Mouse (Mus musculus) C2C12 (cell line): ENCODE results near the gene Ifnl3. TPM values are rescaled to one million over a fixed set of nuclear protein-coding genes. Genes with fewer than 3 reads are reported as not detected.
"Not testable (repeated sequence)": the region's sequence is repeated elsewhere in the genome, so short reads cannot be mapped to it uniquely, and the experiment has no call there.

Experiments used
- H3K27me3 ChIP-seq: one replicate; pipeline ENCODE4 v1.6.1; 2011; ENCODE audit not compliant: control insufficient read depth, insufficient read depth, insufficient read length
- H3K36me3 ChIP-seq: one replicate; pipeline ENCODE4 v1.6.1; 2011; ENCODE audit not compliant: control insufficient read depth, insufficient read depth
- H3K4me3 ChIP-seq: one replicate; pipeline ENCODE4 v1.5.1; 2011; ENCODE audit warnings: mild to moderate bottlenecking, control low read depth; ENCODE audit not compliant: poor library complexity, insufficient read depth, severe bottlenecking
- H3K79me2 ChIP-seq: one replicate; pipeline ENCODE4 v1.6.1; 2011; ENCODE audit not compliant: control insufficient read depth, insufficient read depth
- H3K79me3 ChIP-seq: one replicate; pipeline ENCODE4 v1.6.1; 2011; ENCODE audit warnings: low read depth, control low read depth
- H3ac ChIP-seq: one replicate; pipeline ENCODE3; 2011; ENCODE audit warnings: low read depth; ENCODE audit not compliant: control insufficient read depth, insufficient read length
- CEBPB ChIP-seq: IDR thresholded peaks from one replicate; pipeline ENCODE4 v1.6.1; 2011; ENCODE audit warnings: low read depth, mild to moderate bottlenecking, control low read depth, moderate library complexity
- CTCF ChIP-seq: IDR thresholded peaks from one replicate; pipeline ENCODE4 v1.5.1; 2011; ENCODE audit not compliant: control insufficient read depth, insufficient read depth, insufficient read length
- FOSL1 ChIP-seq: IDR thresholded peaks from one replicate; pipeline ENCODE4 v1.8.0; 2011; ENCODE audit warnings: mild to moderate bottlenecking, low read length; ENCODE audit not compliant: poor library complexity, insufficient read depth, severe bottlenecking
- MAX ChIP-seq: IDR thresholded peaks from one replicate; pipeline ENCODE4 v1.6.1; 2011; ENCODE audit warnings: mild to moderate bottlenecking, control low read depth
- MYOD1 ChIP-seq: IDR thresholded peaks from one replicate; pipeline ENCODE4 v1.6.1; 2011; ENCODE audit warnings: low read depth; ENCODE audit not compliant: control insufficient read depth, insufficient read length
- MYOG ChIP-seq: IDR thresholded peaks from one replicate; pipeline ENCODE4 v1.6.1; 2011; ENCODE audit not compliant: control insufficient read depth, insufficient read length; ENCODE audit errors: extremely low read depth
- USF1 ChIP-seq: IDR thresholded peaks from one replicate; pipeline ENCODE4 v1.6.1; 2011; ENCODE audit warnings: low read depth, mild to moderate bottlenecking, control low read depth, moderate library complexity
- long read RNA-seq, 2 experiments: library from polyadenylated mRNA; unstranded; transcript quantifications; one replicate each; pipeline ENCODE4 v2.0.0; 2019 to 2020
- polyA plus RNA-seq: library from polyadenylated mRNA; unstranded; fragments of >200 nt; fragmentation: generic; extraction: Trizol; gene quantifications from one replicate; pipeline ENCODE4 v1.2.1, GENCODE M21; 2012; ENCODE audit warnings: missing spikeins

Gene Ifnl3
- not detected for polyA plus RNA-seq
- long read RNA-seq, experiment 1, result 0 reads
- long read RNA-seq, experiment 2, result 0 reads

DNA sequence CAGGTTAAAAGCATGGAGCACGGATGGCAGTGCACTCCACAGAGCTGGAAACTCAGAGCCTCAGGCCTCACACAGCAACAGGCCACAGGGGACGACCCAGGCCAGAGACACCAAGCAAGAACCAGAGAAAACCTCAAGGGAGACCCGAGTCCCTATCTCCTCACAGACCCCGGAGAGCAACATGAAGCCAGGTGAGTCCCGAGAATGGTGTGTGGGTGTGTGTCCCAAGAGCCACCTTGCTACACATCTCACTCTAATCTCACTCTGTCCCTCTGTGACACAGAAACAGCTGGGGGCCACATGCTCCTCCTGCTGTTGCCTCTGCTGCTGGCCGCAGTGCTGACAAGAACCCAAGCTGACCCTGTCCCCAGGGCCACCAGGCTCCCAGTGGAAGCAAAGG lies at the start of gene Ifnl3:
Ifnl3 (plus strand) TSS at position 301 of the 400 bp plus-strand sequence.
- not testable (repeated sequence) for H3ac ChIP-seq, H3K27me3 ChIP-seq, H3K4me3 ChIP-seq, H3K79me2 ChIP-seq, H3K36me3 ChIP-seq, H3K79me3 ChIP-seq

DNA sequence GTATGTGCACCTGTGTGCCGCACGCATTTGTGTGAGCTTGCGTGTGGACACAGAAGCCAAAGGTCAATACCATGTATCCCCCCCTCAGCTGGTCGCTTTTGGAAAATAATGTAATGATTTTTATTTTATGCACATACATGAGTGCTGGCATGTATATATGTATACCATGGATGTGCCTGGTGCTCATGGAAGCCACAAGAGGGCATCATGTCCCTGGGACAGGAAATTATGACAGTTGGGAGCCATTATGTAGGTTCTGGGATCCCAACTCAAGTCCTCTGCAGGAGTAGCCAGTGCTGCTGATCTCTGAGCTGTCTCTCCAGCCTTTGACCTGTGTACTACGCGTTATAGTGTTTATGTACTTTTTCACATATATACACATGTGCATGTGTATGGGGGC lies 46.4 kb upstream of the Ifnl3 start:
- Histone ChIP-seq H3K36me3 (no peaks in the 10 kb centered on the region), H3K79me2 (no peaks in the 10 kb centered on the region), H3K4me3 (no peak overlapping the region), H3ac (no peak overlapping the region), H3K27me3 (peaks cover 29% of the 10 kb centered on the region), H3K79me3 (no peaks in the 10 kb centered on the region)
- TF ChIP-seq CTCF, result no peak
- no peak for TF ChIP-seq MAX
- TF ChIP-seq MYOG, result no peak
- TF ChIP-seq MYOD1, result no peak

DNA sequence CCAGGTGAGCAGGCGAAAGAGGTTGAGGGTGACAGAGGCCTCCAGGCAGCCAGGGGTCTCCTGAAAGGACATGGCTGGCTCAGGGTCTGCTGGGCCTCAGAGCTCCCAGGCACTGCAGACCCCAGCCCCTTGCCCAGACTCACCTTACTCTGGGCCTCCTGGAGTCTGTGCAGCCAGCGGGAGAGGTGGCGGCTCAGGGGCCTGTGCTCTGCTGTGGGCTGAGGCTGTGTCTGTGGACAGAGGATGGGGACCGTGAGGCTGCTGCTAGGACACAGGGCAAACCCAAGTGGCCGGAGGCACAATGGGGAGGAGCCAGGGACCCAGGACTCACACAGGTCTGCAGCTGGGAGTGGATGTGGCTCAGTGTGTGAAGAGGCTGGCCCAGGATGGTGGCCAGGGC lies 45.3 kb upstream of the Ifnl3 start:
- no peak overlapping the region for H3K4me3 ChIP-seq
- H3K36me3 ChIP-seq, result no peaks in the 10 kb centered on the region
- TF ChIP-seq MYOG, result no peak
- no peak for TF ChIP-seq MAX
- TF ChIP-seq MYOD1, result no peak
- TF ChIP-seq CTCF, result no peak
- no peak for TF ChIP-seq FOSL1
- no peak for TF ChIP-seq USF1
- TF ChIP-seq CEBPB, result no peak
- no peaks in the 10 kb centered on the region for H3K79me3 ChIP-seq
- no peaks in the 10 kb centered on the region for H3K79me2 ChIP-seq
- peaks cover 26% of the 10 kb centered on the region for H3K27me3 ChIP-seq
- H3ac ChIP-seq, result no peak overlapping the region

DNA sequence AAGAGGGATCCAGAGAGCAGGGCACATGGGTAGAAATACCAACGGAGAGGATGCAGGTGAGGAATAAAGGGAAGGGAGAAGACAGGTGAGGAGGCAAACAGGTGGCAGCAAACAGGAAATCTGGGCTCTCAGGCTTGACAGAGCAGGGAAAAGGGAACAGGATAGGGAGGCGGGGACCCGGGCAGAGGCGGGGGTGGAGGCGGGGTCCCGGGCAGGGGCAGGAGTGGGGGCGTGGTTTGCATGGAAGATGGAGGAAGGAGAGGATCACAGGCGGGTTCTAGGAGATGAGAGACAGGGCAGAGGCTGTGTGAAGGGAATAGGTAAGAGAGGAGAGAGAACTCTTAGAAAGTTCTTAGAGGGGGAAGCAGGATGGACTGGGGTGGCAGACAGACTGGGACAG lies 43.8 kb upstream of the Ifnl3 start:
- Histone ChIP-seq H3K79me3 (no peaks in the 10 kb centered on the region), H3K79me2 (no peaks in the 10 kb centered on the region), H3K36me3 (no peaks in the 10 kb centered on the region), H3K4me3 (no peak overlapping the region), H3ac (no peak overlapping the region), H3K27me3 (peaks cover 25% of the 10 kb centered on the region)
- TF ChIP-seq CEBPB (no peak), FOSL1 (no peak), USF1 (no peak), MAX (no peak), CTCF (no peak), MYOG (no peak), MYOD1 (no peak)

DNA sequence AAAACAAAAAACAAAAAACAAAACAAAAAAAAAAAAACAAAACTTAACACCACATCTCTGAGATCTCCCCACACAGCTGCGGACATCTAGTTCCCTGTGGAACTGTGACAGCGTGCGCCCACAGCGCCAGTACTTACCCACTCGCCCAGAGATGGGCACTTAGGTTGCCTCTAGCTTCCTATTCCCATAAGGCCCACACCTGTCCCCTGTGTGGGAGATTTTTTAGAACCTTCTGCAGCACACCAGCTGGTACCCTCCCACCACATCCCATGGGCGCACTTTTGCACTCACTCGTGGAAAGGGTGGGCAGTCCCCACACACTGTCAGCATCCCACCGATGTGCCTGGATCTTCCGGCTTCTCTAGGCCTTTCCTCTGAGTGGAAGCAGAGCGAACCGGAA lies 39.8 kb upstream of the Ifnl3 start:
- Histone ChIP-seq H3K27me3 (peaks cover 10% of the 10 kb centered on the region), H3ac (no peak overlapping the region), H3K79me2 (no peaks in the 10 kb centered on the region), H3K36me3 (no peaks in the 10 kb centered on the region), H3K4me3 (no peak overlapping the region), H3K79me3 (no peaks in the 10 kb centered on the region)
- TF ChIP-seq MYOG (no peak), MAX (no peak), USF1 (no peak), MYOD1 (no peak), CEBPB (no peak)

DNA sequence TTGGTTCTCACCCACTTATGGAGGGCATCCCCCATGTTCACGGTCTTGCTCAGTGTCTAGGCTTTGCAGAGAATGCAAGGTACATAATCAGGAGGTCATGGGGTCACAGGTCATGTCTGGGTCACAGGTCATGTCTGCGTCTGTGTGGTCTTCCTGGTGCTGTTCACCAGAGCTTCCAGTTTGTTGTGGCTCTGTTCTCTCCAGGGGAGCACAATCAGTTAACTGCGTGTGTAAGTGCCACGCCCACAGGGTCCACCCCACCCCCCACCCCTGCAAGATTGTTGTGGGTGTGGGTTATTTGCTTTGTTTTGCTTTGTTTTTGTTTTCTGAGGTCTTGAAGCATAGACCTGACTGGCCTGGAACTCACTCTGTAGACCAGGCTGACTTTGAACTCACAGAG lies 38.4 kb upstream of the Ifnl3 start:
- no peaks in the 10 kb centered on the region for H3K36me3 ChIP-seq
- no peaks in the 10 kb centered on the region for H3K79me3 ChIP-seq
- TF ChIP-seq CTCF, result no peak
- no peak overlapping the region for H3K4me3 ChIP-seq
- H3K27me3 ChIP-seq, result peaks cover 10% of the 10 kb centered on the region
- no peaks in the 10 kb centered on the region for H3K79me2 ChIP-seq
- H3ac ChIP-seq, result no peak overlapping the region
